Mouse (Mus musculus) liver, postnatal 0 days (tissue): Measurements from ENCODE around the gene Ephx1. TPM values are rescaled to one million over a fixed set of nuclear protein-coding genes. Genes with fewer than 3 reads are reported as not detected.
A peak's percentile ranks its signal among the peaks of the same experiment; 100 is the strongest.

Source experiments
- ATAC-seq: fragments of 200-750 bp; cut with Nextera tagmentation; 2 replicates; pipeline ENCODE4 v1.8.0; 2017; ENCODE audit warnings: mild to moderate bottlenecking, moderate library complexity
- DNase-seq: peaks from one replicate; pipeline ENCODE4 v3.0.0-alpha.2; 2016
- H3K27ac ChIP-seq: fragments of 300-500 bp; sonication (generic); 2 replicates; pipeline ENCODE4 v1.5.1; 2014; ENCODE audit warnings: antibody characterized with exemption, moderate library complexity, mild to moderate bottlenecking, low read depth
- H3K27me3 ChIP-seq: fragments of 300-500 bp; sonication (generic); 2 replicates; pipeline ENCODE4 v1.6.1; 2014; ENCODE audit warnings: low read length, control low read depth, mixed read lengths; ENCODE audit not compliant: insufficient read depth
- H3K36me3 ChIP-seq: fragments of 300-500 bp; sonication (generic); replicated peaks from 2 replicates; pipeline ENCODE4 v1.6.1; 2014; ENCODE audit warnings: mild to moderate bottlenecking, control low read depth, low read length, moderate library complexity, mixed read lengths; ENCODE audit not compliant: insufficient read depth
- H3K4me1 ChIP-seq: fragments of 300-500 bp; sonication (generic); 2 replicates; pipeline ENCODE4 v1.6.1; 2014; ENCODE audit warnings: antibody characterized with exemption, mild to moderate bottlenecking, control low read depth; ENCODE audit not compliant: insufficient read depth
- H3K4me2 ChIP-seq: fragments of 300-500 bp; sonication (generic); 2 replicates; pipeline ENCODE4 v1.6.1; 2014; ENCODE audit warnings: low read depth, mild to moderate bottlenecking, low read length, moderate library complexity, mixed read lengths
- H3K4me3 ChIP-seq: fragments of 300-500 bp; sonication (generic); 2 replicates; pipeline ENCODE4 v1.5.1; 2014; ENCODE audit warnings: low read depth, low read length
- H3K9ac ChIP-seq: fragments of 300-500 bp; sonication (generic); replicated peaks from 2 replicates; pipeline ENCODE4 v1.6.1; 2014; ENCODE audit warnings: mild to moderate bottlenecking, moderate library complexity
- H3K9me3 ChIP-seq: fragments of 300-500 bp; sonication (generic); 2 replicates; pipeline ENCODE4 v1.6.1; 2016; ENCODE audit warnings: mild to moderate bottlenecking, control low read depth, low read length, mixed read lengths
- CTCF ChIP-seq: sonication (generic); IDR thresholded peaks from 2 replicates; pipeline ENCODE4 v1.5.1; 2016; ENCODE audit warnings: antibody characterized with exemption, low read depth
- EP300 ChIP-seq: IDR thresholded peaks from 2 replicates; pipeline ENCODE4 v1.6.1; 2016; ENCODE audit warnings: antibody characterized with exemption, low read depth, mild to moderate bottlenecking
- WGBS: fragments of 180-500 bp; shearing (Covaris S2); extraction: QIAGEN DNeasy Blood & Tissue Kit; methylation state at CpG from one replicate; pipeline ENCODE4 v1.1.7; 2014; ENCODE audit not compliant: insufficient replicate concordance; 5-methylcytosine and 5-hydroxymethylcytosine counted together
- polyA plus RNA-seq: library from polyadenylated mRNA; unstranded; fragments of >200 nt; fragmentation: Nextera tagmentation; extraction: Ambion mirVana; gene quantifications from 2 replicates; pipeline ENCODE4 v1.2.1, GENCODE M21; 2015

Gene Ephx1
- polyA plus RNA-seq, 1 experiment from 2014 or later, result 83.5 TPM

DNA sequence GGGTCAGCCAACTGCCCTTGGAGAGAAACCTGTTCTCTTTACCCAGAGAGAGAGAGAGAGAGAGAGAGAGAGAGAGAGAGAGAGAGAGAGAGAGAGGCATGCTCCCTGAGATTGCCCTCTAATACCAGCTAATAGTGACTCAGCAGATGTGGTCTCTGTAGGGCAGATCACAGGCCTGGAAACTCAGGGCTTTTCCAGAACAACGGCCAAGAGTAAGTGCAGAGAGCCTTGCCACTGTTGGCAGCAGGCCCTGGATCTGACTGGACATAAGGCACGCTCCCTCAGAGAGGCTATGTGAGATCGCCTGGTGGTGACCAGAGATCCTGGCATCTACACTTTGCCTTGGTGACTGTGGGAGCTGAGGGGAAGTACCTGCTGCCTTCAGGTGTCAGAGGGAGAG lies 10.9 kb downstream of the Ephx1 start:
- Histone ChIP-seq H3K27ac (peak overlapping the region; percentile 35), H3K4me2 (no peak overlapping the region), H3K9ac (no peak overlapping the region; the same call in 1 of the 2 replicates), H3K4me1 (peaks cover 27% of the 10 kb centered on the region), H3K27me3 (no peaks in the 10 kb centered on the region), H3K4me3 (no peak overlapping the region), H3K36me3 (no peaks in the 10 kb centered on the region), H3K9me3 (no peaks in the 10 kb centered on the region)
- no peak for DNase-seq
- peak; percentile 53 for ATAC-seq
- WGBS, result 49% methylated on average over 3 of the region's 3 CpGs
- TF ChIP-seq EP300 (peak; percentile 36; the same call in 1 of the 2 replicates), CTCF (no peak)

DNA sequence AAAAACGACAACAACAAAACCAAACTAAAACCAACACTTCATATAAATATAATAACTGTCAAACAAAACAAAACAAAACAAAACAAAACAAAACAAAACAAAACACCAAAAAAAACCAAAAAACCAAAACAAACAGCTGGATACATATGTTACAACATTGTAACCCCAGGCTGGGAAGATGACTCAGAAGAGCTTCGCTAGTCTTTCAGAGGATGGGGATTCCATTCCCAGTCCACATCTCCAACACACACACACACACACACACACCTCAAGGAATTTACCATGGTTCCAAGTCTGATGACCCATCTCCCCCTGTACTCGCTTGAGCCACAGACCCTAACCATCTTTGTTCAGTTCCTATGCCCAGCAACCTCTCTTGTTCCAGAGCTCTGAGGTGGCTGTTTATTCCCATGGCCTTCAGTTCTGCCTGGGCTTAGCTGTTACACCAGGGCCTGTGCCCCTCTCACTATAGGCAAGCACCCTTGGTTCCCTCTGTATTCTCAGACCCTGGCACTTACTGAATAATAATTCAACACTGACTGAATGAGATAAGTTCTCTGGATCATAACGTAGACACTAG lies 11.6 kb downstream of the Ephx1 start:
- ATAC-seq (no peak), DNase-seq (peak; percentile 6)
- 80% methylated on average over 4 of the region's 4 CpGs for WGBS
- TF ChIP-seq EP300 (no peak), CTCF (no peak)
- Histone ChIP-seq H3K27ac (peak overlapping the region; percentile 35; the same call in 1 of the 2 replicates), H3K4me2 (no peak overlapping the region), H3K9me3 (no peaks in the 10 kb centered on the region), H3K36me3 (no peaks in the 10 kb centered on the region), H3K9ac (no peak overlapping the region), H3K4me1 (peaks cover 22% of the 10 kb centered on the region), H3K4me3 (no peak overlapping the region), H3K27me3 (no peaks in the 10 kb centered on the region)

DNA sequence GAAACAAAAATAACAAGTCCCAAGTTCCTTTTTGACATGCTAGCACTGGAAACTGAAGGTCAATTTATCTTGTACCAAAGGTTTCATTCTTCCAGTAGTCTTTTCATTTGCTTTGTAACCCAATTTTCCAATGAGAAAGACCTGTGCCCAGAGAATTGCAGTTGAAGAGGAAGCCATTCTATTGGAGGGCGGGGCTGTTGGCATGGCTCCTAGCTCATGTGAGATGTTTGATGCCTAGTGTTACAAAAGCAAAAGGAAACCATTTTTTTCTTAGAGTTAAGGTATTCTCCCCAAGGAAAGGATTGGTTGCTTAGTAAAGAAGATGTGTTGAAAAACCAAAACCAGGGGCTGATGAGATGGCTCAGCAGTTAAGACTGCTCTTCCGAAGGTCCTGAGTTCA lies 12.4 kb downstream of the Ephx1 start:
- H3K27me3 ChIP-seq, result no peaks in the 10 kb centered on the region
- TF ChIP-seq CTCF (no peak), EP300 (no peak)
- no peak overlapping the region for H3K4me3 ChIP-seq
- WGBS, result 82% methylated on average over 2 of the region's 2 CpGs
- no peak overlapping the region for H3K9ac ChIP-seq
- no peak overlapping the region for H3K27ac ChIP-seq
- H3K36me3 ChIP-seq, result no peaks in the 10 kb centered on the region
- H3K9me3 ChIP-seq, result no peaks in the 10 kb centered on the region
- DNase-seq (peak; percentile 12), ATAC-seq (no peak)
- no peak overlapping the region for H3K4me2 ChIP-seq
- H3K4me1 ChIP-seq, result peaks cover 18% of the 10 kb centered on the region

DNA sequence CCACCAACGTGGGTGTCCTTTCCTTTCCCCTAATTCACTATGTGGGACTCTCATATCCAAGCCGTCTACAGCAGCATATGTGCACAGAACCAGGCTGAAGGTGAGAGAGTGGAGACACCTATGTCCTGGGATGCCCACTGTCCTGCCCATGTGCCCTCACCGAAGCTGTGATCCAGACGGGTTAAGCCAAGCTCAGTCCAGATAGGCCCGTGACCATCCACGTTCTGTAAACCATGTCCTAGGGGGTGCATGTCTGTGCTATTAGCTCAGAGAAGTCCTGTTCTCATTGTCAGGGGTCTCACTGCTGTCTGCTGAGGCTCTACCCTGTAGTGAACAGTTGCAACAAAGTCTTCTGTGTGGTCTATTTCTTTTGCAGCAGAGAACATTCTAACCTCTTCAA lies 12.9 kb downstream of the Ephx1 start:
- 76% methylated on average over 6 of the region's 6 CpGs for WGBS

DNA sequence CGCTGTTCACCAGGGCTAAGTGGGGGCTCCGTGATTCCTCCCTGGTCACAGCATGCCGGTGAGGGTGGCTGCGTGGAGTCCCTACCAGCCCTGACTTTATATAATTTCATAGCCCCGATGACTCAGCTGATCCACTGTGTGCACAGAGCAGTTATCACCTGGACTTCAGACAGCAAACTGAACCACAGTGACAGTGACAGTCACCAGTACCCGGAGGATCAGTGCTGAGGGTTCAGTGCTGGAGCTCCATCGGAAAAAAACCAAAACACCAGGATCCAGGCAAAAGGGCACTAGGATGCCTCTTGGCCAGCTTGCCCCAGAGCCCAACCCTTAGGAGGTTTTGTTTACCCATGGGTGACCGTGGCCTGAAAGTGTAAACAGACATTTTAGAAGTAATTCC lies 15.4 kb downstream of the Ephx1 start:
- peaks cover 19% of the 10 kb centered on the region for H3K4me1 ChIP-seq
- WGBS, result 43% methylated on average over 8 of the region's 8 CpGs
- H3K27ac ChIP-seq, result peak overlapping the region; percentile 90
- ATAC-seq, result peak; percentile 88
- no peaks in the 10 kb centered on the region for H3K36me3 ChIP-seq
- no peaks in the 10 kb centered on the region for H3K9me3 ChIP-seq
- no peak overlapping the region for H3K9ac ChIP-seq
- TF ChIP-seq CTCF (no peak), EP300 (peak; percentile 61; the same call in 1 of the 2 replicates)
- DNase-seq, result no peak
- no peaks in the 10 kb centered on the region for H3K27me3 ChIP-seq
- no peak overlapping the region for H3K4me2 ChIP-seq
- H3K4me3 ChIP-seq, result no peak overlapping the region

More for the DNA sequence above, 12.9 kb downstream of the Ephx1 start:
- DNase-seq (peak; percentile 8), ATAC-seq (no peak)
- Histone ChIP-seq H3K4me3 (no peak overlapping the region), H3K27ac (no peak overlapping the region), H3K4me1 (peaks cover 18% of the 10 kb centered on the region), H3K36me3 (no peaks in the 10 kb centered on the region), H3K4me2 (no peak overlapping the region), H3K27me3 (no peaks in the 10 kb centered on the region), H3K9me3 (no peaks in the 10 kb centered on the region), H3K9ac (no peak overlapping the region)
- no peak for TF ChIP-seq EP300
- TF ChIP-seq CTCF, result no peak

DNA sequence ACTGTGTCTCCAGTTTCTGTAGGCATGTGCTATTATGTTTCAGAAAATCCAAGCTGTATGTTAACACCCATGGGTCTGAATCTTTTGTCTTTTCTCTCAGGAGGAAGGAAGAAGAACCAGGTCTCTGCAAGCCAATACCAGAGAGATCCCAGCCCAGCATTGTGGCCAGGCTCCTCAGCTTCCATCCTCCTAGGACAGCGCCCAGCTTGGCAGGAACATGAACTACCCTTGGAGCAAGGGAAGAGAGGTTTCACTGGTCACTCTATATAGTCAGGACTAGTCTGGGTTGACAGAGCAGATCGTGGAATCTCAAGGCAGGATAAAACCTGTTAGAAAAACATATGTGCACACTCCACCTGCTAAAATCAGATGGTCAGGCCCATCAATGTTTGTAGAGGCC lies 16.9 kb downstream of the Ephx1 start:
- no peak overlapping the region for H3K4me2 ChIP-seq
- DNase-seq (no peak), ATAC-seq (no peak)
- H3K27ac ChIP-seq, result no peak overlapping the region
- no peaks in the 10 kb centered on the region for H3K9me3 ChIP-seq
- H3K27me3 ChIP-seq, result no peaks in the 10 kb centered on the region
- peaks cover 9% of the 10 kb centered on the region for H3K4me1 ChIP-seq
- H3K4me3 ChIP-seq, result no peak overlapping the region
- H3K9ac ChIP-seq, result no peak overlapping the region
- WGBS, result 77% methylated on average over 2 of the region's 2 CpGs
- no peaks in the 10 kb centered on the region for H3K36me3 ChIP-seq
- TF ChIP-seq EP300 (no peak), CTCF (no peak)
